Mouse (Mus musculus): Measurements from ENCODE around the gene Ugt1a9. TPM values are rescaled to one million over a fixed set of nuclear protein-coding genes. Genes with fewer than 3 reads are reported as not detected.
"Not testable (repeated sequence)": the region's sequence is repeated elsewhere in the genome, so short reads cannot be mapped to it uniquely, and the experiment has no call there.

Ugt1a9 gene
- total RNA-seq, 1 experiment: not detected

DNA sequence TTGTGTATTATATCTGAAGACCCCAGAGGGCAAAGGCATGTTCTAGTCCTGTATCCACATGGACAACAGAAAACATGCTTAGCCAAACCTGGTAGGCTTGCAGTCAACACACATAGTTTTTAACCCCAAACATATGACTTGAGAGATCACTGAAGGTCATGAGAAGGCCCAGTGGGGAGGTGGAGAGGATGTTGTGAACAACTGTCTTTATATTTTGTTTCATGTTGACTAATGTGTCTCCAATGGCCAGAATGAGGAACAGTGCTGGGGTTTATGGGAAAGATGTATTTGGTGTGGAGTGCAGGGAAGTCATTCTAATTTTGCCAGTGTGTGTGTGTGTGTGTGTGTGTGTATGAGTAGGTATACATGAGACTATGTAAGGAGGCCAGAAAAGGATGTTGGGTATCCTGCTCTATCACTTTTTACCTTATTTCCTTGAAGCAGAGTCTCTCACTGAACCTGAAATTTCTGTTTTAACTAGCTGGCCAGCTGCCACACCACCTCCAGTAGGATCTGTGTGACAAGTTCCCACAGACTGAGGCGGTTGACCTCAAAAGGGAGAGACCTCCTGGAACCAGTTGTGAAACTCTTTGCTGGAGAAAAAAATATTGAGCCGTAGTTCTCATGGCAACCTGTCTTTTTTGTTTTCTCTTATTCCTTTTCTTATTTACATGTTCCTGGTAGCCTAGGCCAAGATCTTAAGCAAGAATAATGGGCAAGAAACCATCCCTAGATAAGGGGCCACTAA lies 153.6 kb downstream of the Ugt1a9 start:
- Histone ChIP-seq H3K9me3 (ENCODE audit: control insufficient read depth, insufficient read depth, low read depth, low read length) (no peaks in the 10 kb centered on the region), H3K4me3 (ENCODE audit: insufficient read depth in 1 of 2, low read depth in 1 of 2, low read length in 2 of 2, poor library complexity in 1 of 2, severe bottlenecking in 1 of 2) (no peak overlapping the region), H3K36me3 (ENCODE audit: control insufficient read depth, insufficient read depth, low read length, poor library complexity, severe bottlenecking) (no peaks in the 10 kb centered on the region), H3K27ac (ENCODE audit: insufficient read depth, low read depth, low read length, poor library complexity, severe bottlenecking) (no peak overlapping the region), H3K9ac (ENCODE audit: insufficient read depth, low read depth, low read length, poor library complexity, severe bottlenecking) (no peak overlapping the region), H3K4me1 (ENCODE audit: control insufficient read depth in 2 of 2, insufficient read depth in 2 of 2, low read length in 2 of 2, poor library complexity in 1 of 2) (no peaks in the 10 kb centered on the region)
- TF ChIP-seq MAFK (IDR thresholded peaks at IDR 0.05; ENCODE audit: insufficient read depth, low read depth, low read length) (no peak), ZNF384 (IDR thresholded peaks at IDR 0.05; ENCODE audit: low read depth, low read length) (no peak), HCFC1 (IDR thresholded peaks at IDR 0.05; ENCODE audit: borderline replicate concordance, insufficient read depth, low read length) (no peak), CHD2 (IDR thresholded peaks at IDR 0.05; ENCODE audit: low read depth, low read length) (no peak), ZC3H11A (IDR thresholded peaks at IDR 0.05; ENCODE audit: borderline replicate concordance, low read depth, low read length) (no peak)
- DNase-seq (ENCODE audit: low read depth, low spot score): no peak
- in situ Hi-C loops (cut with MboI; ENCODE audit: low sequenced_read_pairs in 2 of 2, unreplicated experiment in 2 of 2): no loop called here

- H3K4me1 ChIP-seq (ENCODE audit: control insufficient read depth in 2 of 2, insufficient read depth in 2 of 2, low read length in 2 of 2, poor library complexity in 1 of 2); H3K9me3 ChIP-seq (ENCODE audit: control insufficient read depth, insufficient read depth, low read depth, low read length); H3K27ac ChIP-seq (ENCODE audit: insufficient read depth, low read depth, low read length, poor library complexity, severe bottlenecking); DNase-seq (ENCODE audit: low read depth, low spot score); in situ Hi-C loops (cut with MboI; ENCODE audit: low sequenced_read_pairs in 2 of 2, unreplicated experiment in 2 of 2); H3K9ac ChIP-seq (ENCODE audit: insufficient read depth, low read depth, low read length, poor library complexity, severe bottlenecking); H3K4me3 ChIP-seq (ENCODE audit: insufficient read depth in 1 of 2, low read depth in 1 of 2, low read length in 2 of 2, poor library complexity in 1 of 2, severe bottlenecking in 1 of 2); H3K36me3 ChIP-seq (ENCODE audit: control insufficient read depth, insufficient read depth, low read length, poor library complexity, severe bottlenecking): not testable (repeated sequence)
Measured at GRCm38 (mm10) chr1:88225301-88225700, 154.7 kb downstream of the Ugt1a9 start.

DNA sequence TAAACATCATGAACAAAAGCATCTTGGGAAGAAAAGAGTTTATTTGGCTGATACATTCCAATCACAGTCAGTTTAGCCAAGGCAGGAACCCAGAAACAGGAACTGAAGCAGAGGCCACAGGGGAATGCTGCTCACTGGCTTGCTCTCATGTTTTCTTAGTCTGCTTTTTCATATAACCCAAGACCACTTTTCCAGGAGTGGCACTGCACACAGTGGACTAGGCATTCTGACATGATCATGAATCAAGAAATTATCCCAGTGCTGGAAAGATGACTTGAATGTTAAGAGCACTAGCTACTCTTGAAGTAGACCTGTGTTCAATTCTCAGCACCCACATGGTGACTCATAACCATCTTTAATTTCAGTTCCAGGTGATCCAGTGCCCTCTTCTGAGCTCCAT lies 155.1 kb downstream of the Ugt1a9 start:
- no peak for DNase-seq (ENCODE audit: low read depth, low spot score)
- no peak overlapping the region for H3K4me3 ChIP-seq (ENCODE audit: insufficient read depth in 1 of 2, low read depth in 1 of 2, low read length in 2 of 2, poor library complexity in 1 of 2, severe bottlenecking in 1 of 2)
- no peak overlapping the region for H3K9ac ChIP-seq (ENCODE audit: insufficient read depth, low read depth, low read length, poor library complexity, severe bottlenecking)
- no peaks in the 10 kb centered on the region for H3K36me3 ChIP-seq (ENCODE audit: control insufficient read depth, insufficient read depth, low read length, poor library complexity, severe bottlenecking)
- no peak overlapping the region for H3K27ac ChIP-seq (ENCODE audit: insufficient read depth, low read depth, low read length, poor library complexity, severe bottlenecking)
- in situ Hi-C loops (cut with MboI; ENCODE audit: low sequenced_read_pairs in 2 of 2, unreplicated experiment in 2 of 2): no loop called here
- no peaks in the 10 kb centered on the region for H3K4me1 ChIP-seq (ENCODE audit: control insufficient read depth in 2 of 2, insufficient read depth in 2 of 2, low read length in 2 of 2, poor library complexity in 1 of 2)
- TF ChIP-seq MAFK (IDR thresholded peaks at IDR 0.05; ENCODE audit: insufficient read depth, low read depth, low read length): no peak
- TF ChIP-seq HCFC1 (IDR thresholded peaks at IDR 0.05; ENCODE audit: borderline replicate concordance, insufficient read depth, low read length): no peak
- no peak for TF ChIP-seq ZC3H11A (IDR thresholded peaks at IDR 0.05; ENCODE audit: borderline replicate concordance, low read depth, low read length)
- TF ChIP-seq CHD2 (IDR thresholded peaks at IDR 0.05; ENCODE audit: low read depth, low read length): no peak
- no peak for TF ChIP-seq ZNF384 (IDR thresholded peaks at IDR 0.05; ENCODE audit: low read depth, low read length)
- no peaks in the 10 kb centered on the region for H3K9me3 ChIP-seq (ENCODE audit: control insufficient read depth, insufficient read depth, low read depth, low read length)

DNA sequence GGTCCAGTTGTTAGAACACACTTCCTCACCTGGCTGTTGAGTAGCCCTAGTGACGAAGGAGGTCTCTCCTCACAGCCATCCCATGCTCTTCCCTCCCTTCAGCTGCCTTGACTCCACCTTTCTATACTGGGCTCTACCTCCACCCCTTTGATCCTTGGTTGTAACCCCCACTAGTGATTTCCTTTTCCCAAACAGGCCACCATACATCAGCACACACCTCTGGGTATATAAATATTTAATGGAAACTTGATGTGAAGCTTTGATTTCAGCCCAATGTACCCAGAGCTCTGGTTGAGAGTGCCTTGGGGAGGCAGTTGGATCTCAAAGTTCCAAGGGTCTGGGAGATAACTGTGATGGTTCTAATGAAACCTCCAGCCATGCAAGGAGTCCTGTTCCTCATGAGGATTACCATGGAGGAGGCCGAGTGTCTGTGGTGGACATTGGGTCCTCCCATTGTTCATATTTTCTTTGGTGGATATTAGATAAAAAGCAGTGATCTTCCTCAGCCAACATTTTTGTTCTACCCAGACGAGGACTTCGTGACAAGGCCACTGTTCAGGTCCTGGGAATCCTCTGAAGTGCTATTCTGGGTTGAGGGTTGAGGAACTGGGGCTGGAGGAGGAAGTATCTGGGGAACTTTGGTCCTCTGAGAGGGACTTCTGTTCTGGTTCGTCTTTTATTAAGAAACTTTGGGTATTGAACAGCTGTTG lies 156.2 kb downstream of the Ugt1a9 start, which contains the start of gene Mroh2a:
Gene Mroh2a, plus strand, starts transcription at position 317 of the 710 bp plus-strand sequence.
- H3K36me3 ChIP-seq (ENCODE audit: control insufficient read depth, insufficient read depth, low read length, poor library complexity, severe bottlenecking): no peaks in the 10 kb centered on the region
- no peak for TF ChIP-seq MAFK (IDR thresholded peaks at IDR 0.05; ENCODE audit: insufficient read depth, low read depth, low read length)
- no peak for TF ChIP-seq ZNF384 (IDR thresholded peaks at IDR 0.05; ENCODE audit: low read depth, low read length)
- no peak for TF ChIP-seq ZC3H11A (IDR thresholded peaks at IDR 0.05; ENCODE audit: borderline replicate concordance, low read depth, low read length)
- TF ChIP-seq CHD2 (IDR thresholded peaks at IDR 0.05; ENCODE audit: low read depth, low read length): no peak
- TF ChIP-seq HCFC1 (IDR thresholded peaks at IDR 0.05; ENCODE audit: borderline replicate concordance, insufficient read depth, low read length): no peak
- no peaks in the 10 kb centered on the region for H3K4me1 ChIP-seq (ENCODE audit: control insufficient read depth in 2 of 2, insufficient read depth in 2 of 2, low read length in 2 of 2, poor library complexity in 1 of 2)
- H3K27ac ChIP-seq (ENCODE audit: insufficient read depth, low read depth, low read length, poor library complexity, severe bottlenecking): no peak within 1 kb of the TSS
- DNase-seq (ENCODE audit: low read depth, low spot score): no peak
- H3K4me3 ChIP-seq (ENCODE audit: insufficient read depth in 1 of 2, low read depth in 1 of 2, low read length in 2 of 2, poor library complexity in 1 of 2, severe bottlenecking in 1 of 2): no peak within 1 kb of the TSS
- no peak within 1 kb of the TSS for H3K9ac ChIP-seq (ENCODE audit: insufficient read depth, low read depth, low read length, poor library complexity, severe bottlenecking)
- no peaks in the 10 kb centered on the region for H3K9me3 ChIP-seq (ENCODE audit: control insufficient read depth, insufficient read depth, low read depth, low read length)
- in situ Hi-C loops (cut with MboI; ENCODE audit: low sequenced_read_pairs in 2 of 2, unreplicated experiment in 2 of 2): no loop called here
